Mouse (Mus musculus) frontal cortex, postnatal 10 days (tissue): ENCODE results near the gene Ceacam9.
"Not testable (repeated sequence)": the region's sequence is repeated elsewhere in the genome, so short reads cannot be mapped to it uniquely, and the experiment has no call there.

Experiments
- DNase-seq, 2 experiments: peaks; one replicate each; pipeline ENCODE4 v3.0.0; 2022; ENCODE audit warnings: low spot score in 2 of 2, mixed read lengths in 1 of 2

The Ceacam9 gene

DNA sequence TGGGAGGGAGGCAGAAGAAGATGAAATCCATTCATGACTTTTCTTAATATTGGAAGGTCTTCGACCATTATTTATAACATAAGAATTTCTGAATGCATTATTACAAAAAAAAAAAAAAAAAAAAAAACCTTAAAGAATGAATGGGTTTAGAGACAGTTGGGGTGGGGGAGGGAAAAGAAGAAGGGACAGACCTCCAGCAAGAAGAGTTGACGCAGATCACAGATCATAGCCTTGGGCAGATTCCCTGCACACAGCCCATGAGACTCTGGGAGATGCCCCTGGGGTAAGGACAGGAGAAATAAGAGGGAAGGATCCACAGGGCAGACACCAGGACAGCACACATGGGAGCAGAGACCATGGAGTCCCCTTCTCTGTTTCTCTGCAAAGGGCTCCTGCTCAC is at the start of gene Ceacam9:
Gene Ceacam9, plus strand, starts transcription at position 301 of the 400 bp plus-strand sequence.
- no peak for DNase-seq

DNA sequence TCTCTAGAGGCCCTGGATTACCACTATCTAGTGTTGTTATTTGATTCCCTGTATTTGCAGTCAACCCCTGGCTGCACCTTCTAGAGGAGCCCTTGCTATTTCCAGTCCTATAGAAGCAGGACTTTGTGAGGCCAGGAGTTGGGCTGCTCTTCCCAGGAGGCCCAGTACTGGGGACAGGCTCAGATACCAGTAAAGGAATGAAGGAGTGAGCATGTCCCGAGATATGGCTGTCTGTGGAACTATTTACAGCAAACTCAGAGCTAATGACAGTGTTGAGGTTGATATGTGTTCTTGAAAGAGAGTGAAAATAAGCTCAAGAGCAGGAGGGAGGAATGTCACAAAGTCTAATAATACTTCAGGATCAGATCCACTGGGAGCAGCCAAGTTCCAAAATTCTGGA is 47.9 kb upstream of the Ceacam9 start:
- DNase-seq: no peak

DNA sequence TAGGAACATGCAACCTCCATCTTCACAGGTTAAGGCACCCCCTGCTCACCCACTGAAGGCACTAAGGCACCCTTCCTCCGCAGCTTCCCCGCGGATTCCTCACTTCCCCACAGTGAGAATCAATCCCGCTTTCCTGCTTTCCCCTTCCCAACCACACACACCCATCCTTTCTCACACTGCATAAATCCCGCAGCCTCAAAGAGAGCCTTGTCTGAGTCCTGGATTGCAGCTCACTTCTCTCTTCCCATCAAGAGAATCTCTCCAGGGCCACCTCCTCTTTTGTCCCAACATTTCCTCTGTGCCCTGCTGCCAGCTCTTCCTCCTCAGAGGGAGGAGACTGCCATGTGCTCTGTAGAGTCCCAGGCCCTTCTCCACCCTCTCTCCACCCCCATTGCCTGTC is 47.0 kb upstream of the Ceacam9 start:
- not testable (repeated sequence) for DNase-seq

DNA sequence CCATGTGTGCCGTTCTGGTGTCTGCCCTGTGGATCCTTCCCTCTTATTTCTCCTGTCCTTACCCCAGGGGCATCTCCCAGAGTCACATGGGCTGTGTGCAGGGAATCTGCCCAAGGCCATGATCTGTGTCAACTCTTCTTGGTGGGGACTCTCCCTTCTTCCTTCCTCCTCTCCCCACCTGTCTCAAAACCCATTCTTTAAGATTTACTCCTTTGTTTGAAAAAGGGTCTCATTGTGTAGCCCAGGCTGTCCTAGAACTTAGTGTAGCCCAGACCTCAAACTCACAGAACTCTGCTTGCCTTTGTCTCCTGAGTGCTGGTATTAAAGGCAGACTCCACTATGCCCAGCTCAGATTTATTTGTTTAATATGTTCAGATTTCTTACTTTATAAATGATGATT is 46.1 kb upstream of the Ceacam9 start, which contains the start of gene Ceacam15:
Gene Ceacam15, minus strand, starts transcription at position 101 of the 400 bp plus-strand sequence.
- DNase-seq: no peak

DNA sequence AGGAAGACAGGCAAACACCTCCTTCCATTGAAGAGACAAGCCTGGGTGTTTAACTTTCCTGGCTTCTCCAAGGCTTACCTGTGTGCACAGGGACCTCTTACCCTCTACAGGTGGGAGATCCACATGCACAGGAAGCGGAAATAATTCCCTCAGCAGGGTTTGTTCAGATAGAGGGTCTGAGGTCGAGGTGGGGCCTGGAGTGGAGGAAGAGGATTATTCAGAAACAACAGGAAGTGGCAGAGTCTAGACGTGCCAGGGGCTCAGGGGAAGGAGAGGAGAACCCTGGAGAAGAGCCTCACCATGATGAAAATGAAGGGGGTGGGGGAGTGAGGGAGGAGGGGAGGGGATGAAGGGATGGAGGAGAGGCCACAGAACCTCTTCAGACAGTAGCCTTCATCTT is 41.5 kb upstream of the Ceacam9 start:
- DNase-seq: not testable (repeated sequence)

DNA sequence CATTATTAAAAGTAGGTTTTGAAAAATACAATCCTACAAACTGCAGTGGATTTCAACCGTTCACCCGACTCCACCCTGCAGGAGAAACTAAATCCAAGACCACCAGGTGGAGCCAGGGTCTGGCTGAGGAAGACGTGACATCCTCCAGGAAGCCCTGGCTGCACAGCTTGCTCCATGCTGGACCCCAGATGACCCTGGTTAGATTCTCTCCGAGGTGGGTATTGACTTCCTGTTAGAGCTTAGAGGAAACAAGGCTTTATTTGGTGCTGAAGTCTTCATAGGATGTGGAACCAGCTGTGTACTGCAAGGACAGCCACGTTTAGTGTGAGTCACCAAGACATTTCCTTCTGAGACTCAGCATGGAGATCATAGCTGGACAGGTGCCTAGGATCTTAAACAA is 32.5 kb upstream of the Ceacam9 start:
- no peak for DNase-seq

DNA sequence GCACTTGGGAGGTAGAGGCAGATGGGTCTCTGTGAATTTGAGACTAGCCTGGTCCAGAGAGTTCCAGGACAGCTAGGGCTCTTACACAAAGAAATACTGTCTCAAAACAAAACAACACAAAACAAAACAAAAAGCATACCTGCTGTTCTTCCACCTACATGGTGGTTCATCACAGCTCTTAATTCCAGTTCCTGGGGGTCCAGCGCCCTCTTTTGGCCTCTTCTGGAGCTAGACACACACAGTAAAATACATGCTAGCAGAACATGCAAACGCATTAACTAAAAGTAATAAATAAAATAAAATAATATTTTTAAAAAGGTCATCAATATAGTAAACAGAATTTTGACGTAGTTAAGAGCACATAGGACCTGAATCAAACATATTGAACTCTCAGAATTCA is 26.7 kb upstream of the Ceacam9 start:
- peak in 1 of 2 experiments; percentile 28 for DNase-seq

DNA sequence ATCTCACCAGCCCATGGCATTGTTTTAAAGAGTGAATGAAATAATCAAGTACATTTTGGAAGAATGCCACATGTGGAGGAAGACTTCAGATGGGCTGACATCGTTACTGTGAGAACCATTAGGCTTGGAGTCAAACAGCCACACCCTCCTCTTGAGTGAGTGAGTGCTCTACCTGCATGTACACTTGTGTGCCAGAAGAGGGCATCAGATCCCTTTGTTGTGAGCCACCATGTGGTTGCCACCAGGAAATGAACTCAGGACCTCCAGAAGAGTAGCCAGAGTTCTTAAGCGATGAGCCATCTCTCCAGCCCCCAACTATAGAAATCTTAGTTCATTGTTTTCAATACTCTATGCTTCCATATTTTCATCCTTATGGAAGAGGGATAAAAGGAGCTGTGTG is 22.7 kb upstream of the Ceacam9 start:
- no peak for DNase-seq

DNA sequence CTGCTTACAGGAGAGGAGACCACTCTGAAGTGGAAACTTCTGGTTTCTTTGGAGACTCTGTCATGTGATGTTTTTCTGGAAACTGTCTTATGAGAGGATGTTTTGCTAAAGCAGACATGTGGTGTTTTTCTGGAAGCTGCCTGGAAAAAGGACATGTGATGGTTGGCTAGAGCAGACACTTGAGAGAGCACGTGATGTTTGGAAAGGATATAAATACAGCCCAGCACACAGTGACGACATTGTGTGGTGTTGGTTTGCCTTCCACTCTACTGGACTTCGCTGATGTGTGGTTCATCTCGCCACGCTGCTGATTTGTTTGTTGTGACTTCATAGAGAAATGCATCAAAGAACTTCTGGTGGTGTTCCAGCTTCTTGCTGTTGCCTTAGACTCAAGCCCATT is 21.1 kb upstream of the Ceacam9 start:
- DNase-seq: no peak

DNA sequence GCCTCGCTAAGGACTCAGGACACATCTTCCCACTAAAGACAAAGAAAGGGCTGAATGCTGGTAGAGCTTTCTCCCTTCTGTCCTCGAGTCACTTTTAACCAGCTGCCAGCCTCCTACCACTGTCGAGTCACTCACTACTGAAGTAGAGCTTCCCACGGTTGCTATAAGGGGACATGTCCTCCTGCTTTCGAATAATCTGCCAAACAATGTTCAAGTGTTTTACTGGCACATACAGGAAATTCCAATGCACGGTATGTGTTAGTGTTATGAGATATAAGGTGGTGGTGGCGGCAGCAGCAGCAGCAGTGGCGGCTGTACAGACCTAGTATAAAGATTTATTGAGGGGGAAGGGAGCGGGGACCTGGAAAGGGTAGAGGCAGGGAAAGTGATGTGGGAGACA is 15.3 kb upstream of the Ceacam9 start:
- peak in 1 of 2 experiments; percentile 42 for DNase-seq

DNA sequence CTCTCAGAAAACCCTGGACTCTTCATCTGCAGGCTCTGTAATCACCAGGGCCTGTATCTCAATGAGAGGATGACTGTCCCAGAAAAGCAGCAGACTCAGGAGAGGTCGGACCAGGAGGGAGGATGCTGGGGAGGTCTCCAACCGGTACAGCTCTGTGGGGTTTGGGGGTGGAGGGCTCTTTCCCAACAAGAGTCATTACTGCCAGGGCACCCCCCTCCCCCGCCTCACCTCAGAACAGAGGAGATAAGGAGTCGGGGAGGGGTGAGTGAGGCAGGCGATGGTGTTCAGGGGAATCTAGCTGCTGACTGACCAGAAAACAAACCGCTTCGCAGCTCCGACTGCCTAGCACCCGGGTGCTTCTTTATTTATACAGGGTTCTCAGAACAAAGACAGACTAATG is 13.5 kb upstream of the Ceacam9 start:
- no peak for DNase-seq

DNA sequence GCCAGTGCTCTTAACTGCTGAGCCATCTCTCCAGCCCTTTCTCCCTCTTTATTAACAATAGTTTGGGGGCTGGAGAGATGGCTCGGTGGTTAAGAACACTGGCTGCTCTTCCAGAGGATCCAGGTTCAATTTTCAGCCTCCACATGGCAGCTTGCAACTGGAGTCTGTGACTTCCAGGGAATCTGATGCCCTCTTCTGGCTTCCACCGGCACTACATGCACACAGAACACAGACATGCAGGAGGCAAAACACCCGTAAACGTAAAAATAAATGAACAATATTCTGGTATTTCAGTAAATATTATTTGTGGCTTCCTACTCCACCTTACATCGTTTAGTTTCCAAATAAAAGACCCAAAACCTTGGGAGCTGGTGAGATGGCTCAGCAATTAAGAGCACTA is 11.1 kb upstream of the Ceacam9 start:
- DNase-seq: no peak

DNA sequence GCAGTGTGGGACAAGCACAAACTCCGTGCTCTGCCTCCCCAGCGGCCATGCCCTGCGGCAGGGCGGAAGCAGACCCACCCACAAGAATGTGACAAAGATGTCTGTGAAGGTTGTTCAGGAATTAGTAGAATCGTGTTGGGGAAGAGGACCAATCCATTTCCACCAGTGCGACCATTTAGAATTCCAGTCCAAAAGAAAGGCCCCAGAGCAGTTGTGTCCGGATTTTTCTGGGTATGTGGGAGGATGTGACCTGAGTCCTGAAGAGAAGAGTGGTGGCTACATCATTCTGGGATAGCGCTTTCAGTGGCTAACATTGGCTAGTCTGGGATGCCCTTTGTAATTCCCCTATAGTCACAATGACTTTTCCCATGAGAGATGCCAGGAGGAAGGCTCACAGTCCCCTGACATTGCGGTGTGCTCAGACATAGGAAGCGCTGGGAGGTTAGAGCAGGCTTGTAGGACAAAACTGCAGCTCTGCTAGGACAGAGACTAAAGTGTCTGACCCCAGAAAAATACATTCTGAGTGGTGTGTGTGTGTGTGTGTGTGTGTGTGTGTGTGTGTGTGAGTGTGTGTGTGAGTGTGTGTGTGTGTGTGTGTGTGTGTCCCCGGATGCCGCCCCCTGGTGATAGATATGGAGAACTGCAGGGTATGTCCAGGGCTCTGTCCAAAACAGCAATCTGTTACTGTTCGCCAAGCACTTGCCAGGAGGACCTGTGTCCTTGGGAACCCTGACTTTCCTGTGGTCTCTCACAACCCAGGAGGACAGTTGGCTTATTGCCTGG is 8.9 kb upstream of the Ceacam9 start:
- no peak for DNase-seq

DNA sequence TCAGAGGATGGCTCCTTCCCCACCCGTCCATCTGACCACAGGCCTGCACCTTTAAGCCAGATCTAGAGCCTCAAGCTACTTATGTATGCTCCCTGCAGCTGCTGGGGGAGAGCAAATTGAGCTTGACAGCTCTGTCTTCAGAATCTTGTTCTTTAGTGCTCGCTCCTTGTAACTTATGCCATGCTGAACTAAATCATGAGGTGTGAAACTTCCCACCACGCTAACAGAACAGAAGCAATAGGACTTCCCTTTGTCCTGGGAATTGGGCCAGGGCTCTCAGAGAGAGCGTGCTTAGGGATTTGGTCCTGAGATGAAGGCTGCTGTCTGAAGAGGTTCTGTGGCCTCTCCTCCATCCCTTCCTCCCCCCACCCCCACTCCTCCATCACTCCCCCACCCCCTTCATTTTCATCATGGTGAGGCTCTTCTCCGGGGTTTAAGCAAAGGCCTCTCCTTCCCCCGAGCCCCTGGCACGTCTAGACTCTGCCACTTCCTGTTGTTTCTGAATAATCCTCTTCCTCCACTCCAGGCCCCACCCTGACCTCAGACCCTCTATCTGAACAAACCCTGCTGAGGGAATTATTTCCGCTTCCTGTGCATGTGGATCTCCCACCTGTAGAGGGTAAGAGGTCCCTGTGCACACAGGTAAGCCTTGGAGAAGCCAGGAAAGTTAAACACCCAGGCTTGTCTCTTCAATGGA is 5.1 kb upstream of the Ceacam9 start:
- DNase-seq: not testable (repeated sequence)

DNA sequence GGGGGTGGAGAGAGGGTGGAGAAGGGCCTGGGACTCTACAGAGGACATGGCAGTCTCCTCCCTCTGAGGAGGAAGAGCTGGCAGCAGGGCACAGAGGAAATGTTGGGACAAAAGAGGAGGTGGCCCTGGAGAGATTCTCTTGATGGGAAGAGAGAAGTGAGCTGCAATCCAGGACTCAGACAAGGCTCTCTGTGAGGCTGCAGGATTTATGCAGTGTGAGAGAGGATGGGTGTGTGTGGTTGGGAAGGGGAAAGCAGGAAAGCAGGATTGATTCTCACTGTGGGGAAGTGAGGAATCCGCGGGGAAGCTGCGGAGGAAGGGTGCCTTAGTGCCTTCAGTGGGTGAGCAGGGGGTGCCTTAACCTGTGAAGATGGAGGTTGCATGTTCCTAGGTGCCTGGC is 761 bp downstream of the Ceacam9 start:
- not testable (repeated sequence) for DNase-seq

DNA sequence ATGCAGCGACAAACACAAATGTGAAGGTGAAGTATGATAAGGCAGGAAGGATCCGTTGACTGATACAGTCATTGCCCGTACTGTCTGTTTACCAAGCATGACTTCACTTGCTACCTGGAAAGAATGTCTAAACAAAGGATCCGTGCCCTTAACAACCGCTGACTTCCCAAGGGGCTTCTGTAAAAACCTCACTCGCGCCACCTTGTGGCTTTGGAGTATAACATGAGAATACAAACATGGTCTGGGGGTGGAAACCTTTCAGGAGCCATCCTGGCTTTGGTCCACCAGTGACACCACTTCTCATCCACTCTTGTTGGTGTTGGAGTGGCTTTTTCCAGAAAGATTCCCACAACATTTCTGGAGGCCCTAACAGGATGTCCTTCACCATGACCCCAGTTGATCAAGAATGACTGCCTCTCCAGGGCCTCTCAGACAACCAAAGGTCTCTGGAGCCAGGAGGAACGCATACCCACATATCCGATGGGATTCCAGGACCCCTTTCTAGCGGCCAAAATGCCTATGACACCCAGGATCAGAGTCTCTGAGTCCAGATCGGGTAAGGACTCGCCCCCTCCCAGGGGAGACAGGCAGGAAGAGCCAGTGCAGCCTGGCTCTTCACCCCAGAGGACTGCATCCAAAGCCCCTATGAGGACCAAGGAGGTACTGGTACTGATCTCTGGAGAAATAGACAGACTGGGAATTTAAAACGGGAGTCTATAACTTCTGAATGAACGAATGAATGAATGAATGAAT is 7.0 kb downstream of the Ceacam9 start:
- DNase-seq: peak in 1 of 2 experiments; percentile 69

DNA sequence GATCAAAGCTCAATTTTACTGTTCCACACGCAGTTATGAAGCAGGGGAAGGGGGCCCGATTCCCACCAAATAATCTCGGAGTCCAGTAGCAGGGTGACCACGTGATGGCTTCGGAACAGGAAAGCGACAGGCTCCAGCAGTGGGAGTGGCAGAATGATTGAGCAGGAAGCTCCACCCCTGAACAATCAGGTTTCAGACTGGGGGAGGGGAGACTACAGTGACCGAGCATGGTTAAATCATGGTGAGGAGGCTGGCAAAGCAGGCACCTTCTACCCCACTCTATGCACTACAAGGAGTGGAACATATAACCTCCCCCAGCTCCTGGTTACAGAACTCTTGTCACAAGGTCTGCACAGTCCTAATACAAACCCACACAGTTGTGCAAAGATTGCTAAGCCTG is 7.8 kb downstream of the Ceacam9 start:
- DNase-seq: not testable (repeated sequence)

DNA sequence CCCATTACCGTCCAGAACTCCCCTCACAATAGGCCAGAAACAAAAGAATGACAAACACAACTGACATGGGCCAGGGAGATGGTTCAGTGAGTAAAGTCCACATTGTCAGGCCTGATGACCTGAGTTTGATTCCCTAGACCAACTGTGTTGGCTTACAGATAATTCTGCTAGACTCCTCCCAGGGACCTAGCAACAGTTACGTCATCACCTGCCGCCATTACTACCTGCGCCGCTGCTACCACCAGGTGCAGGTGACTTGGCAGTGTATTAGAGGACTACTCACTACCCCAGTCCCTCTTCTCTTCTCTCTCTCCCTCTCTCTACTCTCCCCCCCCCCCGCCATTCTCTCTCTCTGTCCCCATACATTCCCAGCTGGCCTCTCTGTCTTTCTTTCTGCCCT is 9.1 kb downstream of the Ceacam9 start:
- no peak for DNase-seq

DNA sequence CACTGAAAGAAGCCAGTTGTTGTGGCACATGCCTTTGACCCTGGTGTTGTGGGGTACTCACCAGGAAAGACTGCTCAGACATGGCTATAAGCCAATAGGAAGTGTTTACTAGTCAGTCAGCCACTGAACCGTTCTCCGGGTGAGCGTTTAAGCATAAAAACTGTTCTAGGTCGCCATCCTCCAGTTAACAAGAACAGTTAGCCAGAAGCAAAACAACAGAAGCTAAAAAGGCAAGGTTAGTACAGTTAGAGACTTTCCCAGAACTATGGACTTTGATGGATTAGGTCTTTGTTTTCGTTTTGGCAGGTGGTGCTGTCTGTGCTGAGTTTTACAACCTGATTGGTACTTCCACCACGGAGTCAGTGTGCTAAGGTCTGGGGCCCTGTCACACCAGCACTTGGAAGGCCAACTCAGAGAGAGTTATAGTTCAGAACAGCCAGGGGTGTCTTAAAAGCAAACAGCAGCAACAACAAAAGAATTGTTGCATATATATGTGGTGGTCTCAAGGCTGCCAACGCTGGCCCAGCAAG is 10.2 kb downstream of the Ceacam9 start:
- DNase-seq: no peak

DNA sequence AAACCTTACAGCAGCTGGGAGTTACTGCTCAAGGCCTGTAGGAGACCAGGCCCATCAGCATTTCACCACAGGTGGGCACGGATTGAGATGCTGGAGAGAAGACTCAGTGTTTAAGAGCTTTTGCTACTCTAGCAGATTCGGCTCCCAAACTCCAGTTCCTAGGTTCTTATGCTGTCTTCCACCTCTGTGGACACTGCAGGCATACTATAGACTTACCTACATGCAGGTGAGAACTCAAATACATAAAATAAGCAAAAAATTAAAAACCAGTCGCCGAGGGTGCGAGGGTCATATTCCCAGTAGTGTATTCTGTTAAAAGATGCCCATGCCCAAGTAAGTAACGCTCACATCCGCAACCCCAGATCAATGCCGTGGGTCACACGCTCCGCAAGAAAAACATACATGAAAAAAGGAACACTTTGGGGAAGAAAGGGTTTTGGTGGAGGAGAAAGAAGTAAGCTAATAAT is 15.9 kb downstream of the Ceacam9 start:
- no peak for DNase-seq

DNA sequence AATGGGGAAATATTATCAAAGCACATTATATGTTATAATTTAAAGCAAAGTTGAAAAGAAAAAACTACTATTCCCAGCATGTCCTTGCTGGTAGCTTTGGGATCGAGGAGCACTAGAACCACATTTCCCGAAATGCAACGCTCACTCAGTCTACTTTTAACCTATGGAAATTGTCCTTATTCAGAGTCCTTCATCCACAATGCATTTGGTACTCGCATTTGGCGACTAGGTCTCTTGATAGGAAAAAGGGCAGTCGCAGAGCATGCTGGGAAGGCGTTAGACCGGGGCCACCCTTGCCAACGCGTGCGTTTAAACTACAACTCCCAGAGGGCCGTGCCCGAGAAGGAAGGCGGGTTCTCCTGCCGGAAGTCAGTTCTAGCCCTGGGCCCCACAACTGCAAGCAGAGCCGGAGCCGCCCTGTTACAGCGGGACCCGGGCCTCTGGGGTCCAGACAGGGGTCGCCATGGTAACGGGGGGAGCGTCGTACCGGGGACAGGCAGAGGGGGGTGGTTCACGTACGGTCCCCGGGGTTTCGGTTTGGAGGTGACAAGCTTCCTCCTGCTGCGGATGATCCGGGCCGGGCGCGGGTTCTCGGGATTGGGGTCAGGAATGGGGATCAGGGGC is 16.5 kb downstream of the Ceacam9 start, which contains the start of gene Ap2s1:
Gene Ap2s1, plus strand, starts transcription at position 338 of the 624 bp plus-strand sequence.
- peak; percentile 96 to 97 for DNase-seq
